Mouse (Mus musculus): Measurements from ENCODE around the gene Nudt4. TPM values are rescaled to one million over a fixed set of nuclear protein-coding genes. Genes with fewer than 3 reads are reported as not detected.

The Nudt4 gene
- 73.5 and 75.5 TPM in 2 replicates for polyA plus RNA-seq (2015; fragmentation: Nextera tagmentation; extraction: Ambion mirVana)

GRCm38 (mm10) chr10:95563851-95564845 is at the start of gene Nudt4:
Gene Nudt4 (minus strand): TSS chr10:95564146.
- peak within 1 kb of the TSS; percentile 84 for H3K4me2 ChIP-seq
- WGBS, result 2% methylated on average over 46 of the region's 97 CpGs
- no peaks in the 10 kb centered on the region for H3K27me3 ChIP-seq (replicated peaks)
- peak; percentile 94 for ATAC-seq (ENCODE audit: low FRiP score)
- peak within 1 kb of the TSS; percentile 69 for H3K4me3 ChIP-seq (replicated peaks)
- no peaks in the 10 kb centered on the region for H3K9me3 ChIP-seq (replicated peaks)
- H3K4me1 ChIP-seq, result peaks cover 45% of the 10 kb centered on the region
- no peaks in the 10 kb centered on the region for H3K36me3 ChIP-seq
- peak within 1 kb of the TSS; percentile 93 for H3K9ac ChIP-seq (replicated peaks)
- peak within 1 kb of the TSS; percentile 92 for H3K27ac ChIP-seq (replicated peaks)

- ATAC-seq (ENCODE audit: low FRiP score), result no peak; the same call in 1 of the 2 replicates
- H3K4me2 ChIP-seq, result peak overlapping the region; percentile 23
- no peaks in the 10 kb centered on the region for H3K9me3 ChIP-seq (replicated peaks)
- H3K36me3 ChIP-seq, result no peaks in the 10 kb centered on the region
- 27% methylated on average over 10 of the region's 10 CpGs for WGBS
- no peak overlapping the region for H3K4me3 ChIP-seq (replicated peaks)
- H3K9ac ChIP-seq (replicated peaks), result no peak overlapping the region
- H3K4me1 ChIP-seq, result peaks cover 13% of the 10 kb centered on the region
- no peaks in the 10 kb centered on the region for H3K27me3 ChIP-seq (replicated peaks)
- H3K27ac ChIP-seq (replicated peaks), result no peak overlapping the region
These were observed 47.4 kb upstream of the Nudt4 start for GRCm38 (mm10) chr10:95611331-95611721.

- Histone ChIP-seq H3K4me1 (peaks cover 13% of the 10 kb centered on the region), H3K9ac (replicated peaks) (no peak overlapping the region), H3K36me3 (no peaks in the 10 kb centered on the region), H3K4me3 (replicated peaks) (no peak overlapping the region), H3K27me3 (replicated peaks) (no peaks in the 10 kb centered on the region), H3K9me3 (replicated peaks) (no peaks in the 10 kb centered on the region), H3K4me2 (peak overlapping the region; percentile 23), H3K27ac (replicated peaks) (no peak overlapping the region)
- WGBS, result 43% methylated on average over 13 of the region's 16 CpGs
- ATAC-seq (ENCODE audit: low FRiP score), result no peak
These were observed 46.9 kb upstream of the Nudt4 start for GRCm38 (mm10) chr10:95610666-95611330.

- Histone ChIP-seq H3K27ac (replicated peaks) (no peak overlapping the region), H3K27me3 (replicated peaks) (no peaks in the 10 kb centered on the region), H3K9me3 (replicated peaks) (no peaks in the 10 kb centered on the region), H3K4me3 (replicated peaks) (no peak overlapping the region), H3K4me2 (no peak overlapping the region), H3K36me3 (no peaks in the 10 kb centered on the region), H3K4me1 (0 out of 2 replicates have a peak, but pooled peaks cover 2% of the 10 kb centered on the region), H3K9ac (replicated peaks) (no peak overlapping the region)
- 55% methylated on average over 22 of the region's 22 CpGs for WGBS
- ATAC-seq (ENCODE audit: low FRiP score), result no peak
These were observed 41.1 kb upstream of the Nudt4 start for GRCm38 (mm10) chr10:95604979-95605613.

GRCm38 (mm10) chr10:95600527-95600926 is 36.6 kb upstream of the Nudt4 start:
- 60% methylated on average over 5 of the region's 5 CpGs for WGBS
- no peak overlapping the region for H3K27ac ChIP-seq (replicated peaks)
- no peaks in the 10 kb centered on the region for H3K9me3 ChIP-seq (replicated peaks)
- H3K4me2 ChIP-seq, result no peak overlapping the region
- H3K36me3 ChIP-seq, result no peaks in the 10 kb centered on the region
- no peak overlapping the region for H3K4me3 ChIP-seq (replicated peaks)
- ATAC-seq (ENCODE audit: low FRiP score), result no peak
- no peaks in the 10 kb centered on the region for H3K27me3 ChIP-seq (replicated peaks)
- 0 out of 2 replicates have a peak, but pooled peaks cover 2% of the 10 kb centered on the region for H3K4me1 ChIP-seq
- no peak overlapping the region for H3K9ac ChIP-seq (replicated peaks)

GRCm38 (mm10) chr10:95599740-95600139 is 35.8 kb upstream of the Nudt4 start:
- 87% methylated on average over 7 of the region's 7 CpGs for WGBS
- H3K27ac ChIP-seq (replicated peaks), result no peak overlapping the region
- H3K4me1 ChIP-seq, result no peaks in the 10 kb centered on the region
- no peak overlapping the region for H3K4me3 ChIP-seq (replicated peaks)
- no peaks in the 10 kb centered on the region for H3K9me3 ChIP-seq (replicated peaks)
- no peaks in the 10 kb centered on the region for H3K36me3 ChIP-seq
- no peak for ATAC-seq (ENCODE audit: low FRiP score)
- no peaks in the 10 kb centered on the region for H3K27me3 ChIP-seq (replicated peaks)
- no peak overlapping the region for H3K4me2 ChIP-seq
- no peak overlapping the region for H3K9ac ChIP-seq (replicated peaks)

- no peak overlapping the region for H3K4me2 ChIP-seq
- ATAC-seq (ENCODE audit: low FRiP score), result no peak
- H3K27me3 ChIP-seq (replicated peaks), result no peaks in the 10 kb centered on the region
- no peak overlapping the region for H3K9ac ChIP-seq (replicated peaks)
- H3K9me3 ChIP-seq (replicated peaks), result no peaks in the 10 kb centered on the region
- no peak overlapping the region for H3K27ac ChIP-seq (replicated peaks)
- 82% methylated on average over 15 of the region's 15 CpGs for WGBS
- no peaks in the 10 kb centered on the region for H3K4me1 ChIP-seq
- H3K4me3 ChIP-seq (replicated peaks), result no peak overlapping the region
- no peaks in the 10 kb centered on the region for H3K36me3 ChIP-seq
These were observed 34.2 kb upstream of the Nudt4 start for GRCm38 (mm10) chr10:95598056-95598587.

GRCm38 (mm10) chr10:95595852-95596639 is 32.1 kb upstream of the Nudt4 start:
- Histone ChIP-seq H3K27ac (replicated peaks) (no peak overlapping the region), H3K27me3 (replicated peaks) (no peaks in the 10 kb centered on the region), H3K4me2 (no peak overlapping the region), H3K9me3 (replicated peaks) (no peaks in the 10 kb centered on the region), H3K9ac (replicated peaks) (no peak overlapping the region), H3K4me3 (replicated peaks) (no peak overlapping the region), H3K4me1 (no peaks in the 10 kb centered on the region), H3K36me3 (no peaks in the 10 kb centered on the region)
- whole genome bisulfite sequencing, result 23% methylated on average over 8 of the region's 8 CpGs
- ATAC-seq (ENCODE audit: low FRiP score), result no peak

- Histone ChIP-seq H3K4me1 (no peaks in the 10 kb centered on the region), H3K9ac (replicated peaks) (no peak overlapping the region), H3K9me3 (replicated peaks) (no peaks in the 10 kb centered on the region), H3K27me3 (replicated peaks) (no peaks in the 10 kb centered on the region), H3K36me3 (no peaks in the 10 kb centered on the region), H3K4me2 (no peak overlapping the region), H3K4me3 (replicated peaks) (no peak overlapping the region), H3K27ac (replicated peaks) (no peak overlapping the region)
- no peak for ATAC-seq (ENCODE audit: low FRiP score)
- WGBS, result 69% methylated on average over 11 of the region's 11 CpGs
These were observed 30.5 kb upstream of the Nudt4 start for GRCm38 (mm10) chr10:95594414-95594813.

GRCm38 (mm10) chr10:95591257-95591656 is 27.3 kb upstream of the Nudt4 start:
- no peaks in the 10 kb centered on the region for H3K9me3 ChIP-seq (replicated peaks)
- H3K27me3 ChIP-seq (replicated peaks), result no peaks in the 10 kb centered on the region
- no peak for ATAC-seq (ENCODE audit: low FRiP score)
- no peak overlapping the region for H3K27ac ChIP-seq (replicated peaks)
- H3K4me3 ChIP-seq (replicated peaks), result no peak overlapping the region
- H3K4me2 ChIP-seq, result no peak overlapping the region
- H3K4me1 ChIP-seq, result no peaks in the 10 kb centered on the region
- H3K9ac ChIP-seq (replicated peaks), result no peak overlapping the region
- no peaks in the 10 kb centered on the region for H3K36me3 ChIP-seq
- WGBS, result 87% methylated on average over 4 of the region's 4 CpGs

- H3K9me3 ChIP-seq (replicated peaks), result no peaks in the 10 kb centered on the region
- no peak overlapping the region for H3K4me3 ChIP-seq (replicated peaks)
- no peak overlapping the region for H3K4me2 ChIP-seq
- H3K4me1 ChIP-seq, result no peaks in the 10 kb centered on the region
- no peak for ATAC-seq (ENCODE audit: low FRiP score)
- WGBS, result 34% methylated on average over 6 of the region's 6 CpGs
- H3K36me3 ChIP-seq, result no peaks in the 10 kb centered on the region
- no peak overlapping the region for H3K9ac ChIP-seq (replicated peaks)
- H3K27ac ChIP-seq (replicated peaks), result no peak overlapping the region
- H3K27me3 ChIP-seq (replicated peaks), result no peaks in the 10 kb centered on the region
These were observed 26.2 kb upstream of the Nudt4 start for GRCm38 (mm10) chr10:95590196-95590595.

Data from neural tube, embryonic 15.5 days (tissue).